Mouse (Mus musculus) hindbrain, embryonic 14.5 days (tissue): ENCODE data around the gene Fam219a. TPM values are rescaled to one million over a fixed set of nuclear protein-coding genes. Genes with fewer than 3 reads are reported as not detected.

Experiments
- ATAC-seq: fragments of 200-750 bp; cut with Nextera tagmentation; 2 replicates; pipeline ENCODE4 v1.8.0; 2017; ENCODE audit warnings: moderate number of reproducible peaks, mild to moderate bottlenecking, moderate TSS enrichment, moderate library complexity; ENCODE audit not compliant: low FRiP score
- DNase-seq: peaks from one replicate; pipeline ENCODE4 v3.0.0-alpha.2; 2015; ENCODE audit warnings: low spot score
- H3K27ac ChIP-seq: fragments of 300-500 bp; sonication (generic); 2 replicates; pipeline ENCODE4 v1.5.1; 2014; ENCODE audit warnings: mild to moderate bottlenecking, moderate library complexity
- H3K27me3 ChIP-seq: fragments of 300-500 bp; sonication (generic); 2 replicates; pipeline ENCODE4 v1.6.1; 2014; ENCODE audit warnings: mild to moderate bottlenecking, low read length, mixed read lengths; ENCODE audit not compliant: control insufficient read depth, insufficient read depth
- H3K36me3 ChIP-seq: fragments of 300-500 bp; sonication (generic); replicated peaks from 2 replicates; pipeline ENCODE4 v1.6.1; 2014; ENCODE audit not compliant: control insufficient read depth, insufficient read depth
- H3K4me1 ChIP-seq: fragments of 300-500 bp; sonication (generic); replicated peaks from 2 replicates; pipeline ENCODE4 v1.6.1; 2014; ENCODE audit warnings: antibody characterized with exemption, low read length, mixed read lengths; ENCODE audit not compliant: control insufficient read depth, insufficient read depth
- H3K4me2 ChIP-seq: fragments of 300-500 bp; sonication (generic); replicated peaks from 2 replicates; pipeline ENCODE4 v1.6.1; 2014; ENCODE audit warnings: mild to moderate bottlenecking, moderate library complexity
- H3K4me3 ChIP-seq: fragments of 300-500 bp; sonication (generic); replicated peaks from 2 replicates; pipeline ENCODE4 v1.5.1; 2014; ENCODE audit warnings: mild to moderate bottlenecking, low read length
- H3K9ac ChIP-seq: fragments of 300-500 bp; sonication (generic); 2 replicates; pipeline ENCODE4 v1.6.1; 2014
- H3K9me3 ChIP-seq: fragments of 300-500 bp; sonication (generic); 2 replicates; pipeline ENCODE4 v1.6.1; 2016; ENCODE audit warnings: low read length; ENCODE audit not compliant: control insufficient read depth
- WGBS: fragments of 180-500 bp; shearing (Covaris S2); extraction: QIAGEN DNeasy Blood & Tissue Kit; methylation state at CpG from one replicate; pipeline ENCODE4 v1.1.7; 2014; 5-methylcytosine and 5-hydroxymethylcytosine counted together
- polyA plus RNA-seq: library from polyadenylated mRNA; unstranded; fragments of >200 nt; fragmentation: Nextera tagmentation; extraction: Ambion mirVana; gene quantifications from 2 replicates; pipeline ENCODE4 v1.2.1, GENCODE M21; 2014

Fam219a gene
- polyA plus RNA-seq, 1 experiment from 2014 or later, result 23.5 TPM

DNA sequence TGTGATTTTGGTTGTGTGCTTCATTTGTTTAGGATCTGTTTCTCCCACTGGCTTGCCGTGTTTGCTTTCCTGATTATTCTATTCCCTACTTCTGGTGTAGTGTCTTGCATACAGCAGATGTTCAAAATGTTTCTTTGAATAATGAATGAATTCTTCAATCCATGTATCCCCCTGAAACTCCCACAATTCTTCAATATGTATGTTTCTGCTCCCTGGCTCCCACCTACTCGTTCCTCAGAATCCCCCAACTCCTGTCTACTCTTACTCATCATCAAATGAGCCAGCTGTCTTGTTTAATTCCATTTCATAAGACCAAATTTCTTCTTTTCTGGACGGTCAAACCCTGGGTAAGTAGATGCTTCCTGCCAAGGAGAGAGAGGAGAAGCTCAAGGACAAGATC, 12.2 kb downstream of the Fam219a start:
- Histone ChIP-seq H3K27me3 (no peaks in the 10 kb centered on the region), H3K27ac (no peak overlapping the region), H3K9me3 (no peaks in the 10 kb centered on the region), H3K4me2 (no peak overlapping the region), H3K9ac (no peak overlapping the region), H3K36me3 (0 out of 2 replicates have a peak, but pooled peaks cover 3% of the 10 kb centered on the region), H3K4me1 (peaks cover 25% of the 10 kb centered on the region), H3K4me3 (no peak overlapping the region)
- DNase-seq (no peak), ATAC-seq (no peak)
- 64% methylated on average over 3 of the region's 3 CpGs for WGBS

- WGBS, result 33% methylated on average over 5 of the region's 5 CpGs
- peak; percentile 26; the same call in 1 of the 2 replicates for ATAC-seq
Measured at GRCm38 (mm10) chr4:41556311-41556953, 12.9 kb downstream of the Fam219a start.

DNA sequence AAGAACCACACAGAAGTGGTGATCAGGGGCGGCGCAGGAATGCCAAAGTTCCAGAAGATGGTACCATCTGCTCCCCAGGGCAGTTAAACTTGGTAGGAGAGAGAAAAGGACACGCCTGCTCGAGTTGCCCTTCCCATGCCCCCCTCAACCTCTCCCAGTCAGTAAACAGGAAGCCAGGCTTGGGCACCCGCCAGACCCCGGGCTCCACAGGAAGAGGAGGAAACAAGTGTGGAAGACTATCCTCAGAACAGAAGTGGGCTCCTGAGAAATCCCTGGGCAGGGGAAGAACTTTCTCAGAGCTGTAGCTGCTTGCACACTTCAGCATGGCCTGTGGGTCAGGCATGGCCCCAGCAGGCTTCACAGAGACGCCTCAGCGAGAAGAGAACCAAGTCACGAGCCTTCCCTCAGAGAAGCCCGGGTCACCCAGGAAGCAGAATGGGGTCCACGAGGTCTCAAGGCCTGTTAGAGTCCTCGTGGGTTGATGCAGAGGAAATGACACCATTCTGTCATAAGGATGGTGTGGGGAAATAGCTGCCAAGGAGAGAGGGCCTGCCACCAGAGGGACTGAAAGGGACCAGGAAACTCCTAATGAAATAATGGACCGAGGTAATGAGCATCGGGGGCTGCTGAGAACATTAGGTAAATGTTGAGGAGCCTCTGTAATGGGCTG, 14.2 kb downstream of the Fam219a start:
- 66% methylated on average over 14 of the region's 14 CpGs for WGBS
- ATAC-seq (no peak), DNase-seq (no peak)
- Histone ChIP-seq H3K27me3 (no peaks in the 10 kb centered on the region), H3K27ac (0 out of 2 replicates have a peak overlapping the region, but pooled peaks have one; percentile 32), H3K4me3 (no peak overlapping the region), H3K9me3 (no peaks in the 10 kb centered on the region), H3K9ac (no peak overlapping the region), H3K36me3 (0 out of 2 replicates have a peak, but pooled peaks cover 2% of the 10 kb centered on the region), H3K4me1 (peaks cover 25% of the 10 kb centered on the region), H3K4me2 (no peak overlapping the region)

More at GRCm38 (mm10) chr4:41556311-41556953, 12.9 kb downstream of the Fam219a start:
- Histone ChIP-seq H3K9me3 (no peaks in the 10 kb centered on the region), H3K4me1 (peaks cover 25% of the 10 kb centered on the region), H3K4me3 (no peak overlapping the region), H3K27ac (no peak overlapping the region), H3K9ac (no peak overlapping the region), H3K36me3 (0 out of 2 replicates have a peak, but pooled peaks cover 3% of the 10 kb centered on the region), H3K4me2 (0 out of 2 replicates have a peak overlapping the region, but pooled peaks have one; percentile 22), H3K27me3 (no peaks in the 10 kb centered on the region)
- DNase-seq, result no peak

DNA sequence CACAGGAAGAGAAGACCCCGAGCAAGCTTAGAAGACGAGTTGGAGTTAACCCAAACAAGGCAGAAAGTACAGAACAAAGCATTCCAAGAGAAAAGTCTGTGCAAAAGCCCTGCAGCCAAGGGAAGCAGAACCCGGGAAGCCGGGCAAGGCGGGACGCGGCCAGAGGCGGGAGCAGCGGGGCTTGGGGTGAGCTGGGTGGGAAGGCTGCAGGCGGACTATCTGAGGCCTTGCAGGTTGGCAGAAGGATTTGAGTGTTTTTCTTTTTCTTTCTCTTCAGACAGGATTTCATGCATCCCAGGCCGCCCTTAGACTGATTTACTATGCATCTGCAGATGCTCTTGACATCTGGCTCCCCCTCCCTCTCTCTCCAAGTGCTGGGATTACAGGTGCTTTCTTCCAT, 16.2 kb downstream of the Fam219a start:
- H3K36me3 ChIP-seq, result no peaks in the 10 kb centered on the region

DNA sequence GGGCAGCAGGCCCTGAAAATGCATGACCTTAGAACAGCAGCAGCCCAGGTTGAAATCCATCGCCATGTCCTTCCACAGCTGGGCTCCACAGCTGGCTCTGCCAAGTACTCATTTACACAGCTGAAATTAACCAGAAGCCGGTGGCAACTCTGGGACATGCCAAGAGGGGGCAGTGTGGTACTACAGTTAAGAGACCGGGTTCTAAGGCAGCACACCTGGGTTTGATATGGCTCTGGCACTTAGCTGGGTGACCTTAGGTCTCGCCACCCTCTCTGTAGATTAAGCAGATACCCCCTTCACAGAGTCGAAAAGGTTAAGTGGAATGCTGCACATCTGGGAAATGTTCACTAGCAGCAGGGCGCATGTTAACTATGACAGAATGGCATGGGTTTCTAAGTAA, 16.8 kb downstream of the Fam219a start:
- H3K4me2 ChIP-seq, result no peak overlapping the region
- H3K9ac ChIP-seq, result no peak overlapping the region
- no peak overlapping the region for H3K4me3 ChIP-seq
- no peaks in the 10 kb centered on the region for H3K36me3 ChIP-seq
- no peaks in the 10 kb centered on the region for H3K27me3 ChIP-seq
- H3K4me1 ChIP-seq, result peaks cover 25% of the 10 kb centered on the region
- 39% methylated on average over 6 of the region's 6 CpGs for WGBS
- ATAC-seq (peak; percentile 36; the same call in 1 of the 2 replicates), DNase-seq (peak; percentile 78)
- no peak overlapping the region for H3K27ac ChIP-seq
- H3K9me3 ChIP-seq, result no peaks in the 10 kb centered on the region

More for the DNA sequence above, 16.2 kb downstream of the Fam219a start:
- Histone ChIP-seq H3K4me2 (no peak overlapping the region), H3K27me3 (no peaks in the 10 kb centered on the region), H3K9ac (no peak overlapping the region), H3K9me3 (no peaks in the 10 kb centered on the region), H3K4me1 (peaks cover 25% of the 10 kb centered on the region), H3K4me3 (no peak overlapping the region), H3K27ac (no peak overlapping the region)
- DNase-seq (no peak), ATAC-seq (no peak)
- 69% methylated on average over 11 of the region's 11 CpGs for WGBS

DNA sequence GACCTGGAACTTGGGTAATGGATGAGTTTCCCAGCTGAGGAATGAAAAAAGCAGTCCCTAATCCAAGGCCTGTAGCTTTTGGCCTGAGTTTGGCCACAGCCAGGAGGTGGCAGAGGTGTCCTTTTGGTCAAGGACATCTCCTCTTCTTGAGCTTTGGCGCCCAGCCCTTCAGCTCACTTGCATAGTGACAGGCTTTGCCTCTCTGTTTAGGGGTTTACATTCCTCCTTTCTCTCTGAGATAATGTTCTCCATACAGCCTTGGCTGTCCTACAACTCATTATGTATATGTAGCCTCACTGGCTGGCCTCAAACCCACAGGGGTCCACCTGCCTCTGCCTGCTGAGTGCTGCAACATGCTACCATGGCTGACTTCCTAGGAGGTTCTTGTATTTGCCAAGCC, 22.3 kb downstream of the Fam219a start:
- no peaks in the 10 kb centered on the region for H3K36me3 ChIP-seq
- H3K4me2 ChIP-seq, result no peak overlapping the region
- H3K4me3 ChIP-seq, result no peak overlapping the region
- H3K9me3 ChIP-seq, result no peaks in the 10 kb centered on the region
- no peak overlapping the region for H3K27ac ChIP-seq
- no peak for DNase-seq
- WGBS, result 84% methylated on average over 1 of the region's 1 CpGs
- no peaks in the 10 kb centered on the region for H3K27me3 ChIP-seq
- no peak for ATAC-seq
- H3K9ac ChIP-seq, result no peak overlapping the region
- H3K4me1 ChIP-seq, result peaks cover 35% of the 10 kb centered on the region; the same call in 1 of the 2 replicates

- Histone ChIP-seq H3K36me3 (no peaks in the 10 kb centered on the region), H3K4me3 (no peak overlapping the region), H3K9ac (0 out of 2 replicates have a peak overlapping the region, but pooled peaks have one; percentile 1), H3K4me1 (peaks cover 35% of the 10 kb centered on the region; the same call in 1 of the 2 replicates), H3K9me3 (no peaks in the 10 kb centered on the region), H3K27me3 (no peaks in the 10 kb centered on the region), H3K27ac (0 out of 2 replicates have a peak overlapping the region, but pooled peaks have one; percentile 27), H3K4me2 (no peak overlapping the region)
- no peak for DNase-seq
- WGBS, result 15% methylated on average over 8 of the region's 8 CpGs
- 0 out of 2 replicates have a peak, but pooled peaks have one; percentile 48 for ATAC-seq
Measured at GRCm38 (mm10) chr4:41545985-41546384, 23.4 kb downstream of the Fam219a start.

GRCm38 (mm10) chr4:41542136-41542535, 27.2 kb downstream of the Fam219a start:
- Histone ChIP-seq H3K4me3 (no peak overlapping the region), H3K4me1 (peaks cover 33% of the 10 kb centered on the region; the same call in 1 of the 2 replicates), H3K36me3 (no peaks in the 10 kb centered on the region; the same call in 1 of the 2 replicates), H3K27me3 (no peaks in the 10 kb centered on the region), H3K9ac (no peak overlapping the region), H3K27ac (peak overlapping the region; percentile 51; the same call in 1 of the 2 replicates), H3K4me2 (no peak overlapping the region), H3K9me3 (no peaks in the 10 kb centered on the region)
- ATAC-seq (no peak; the same call in 1 of the 2 replicates), DNase-seq (no peak)
- WGBS, result 65% methylated on average over 8 of the region's 8 CpGs

GRCm38 (mm10) chr4:41534866-41535265, 34.5 kb downstream of the Fam219a start:
- Histone ChIP-seq H3K27me3 (no peaks in the 10 kb centered on the region), H3K4me2 (no peak overlapping the region), H3K9ac (no peak overlapping the region), H3K36me3 (no peaks in the 10 kb centered on the region; the same call in 1 of the 2 replicates), H3K4me1 (0 out of 2 replicates have a peak, but pooled peaks cover 4% of the 10 kb centered on the region), H3K27ac (no peak overlapping the region), H3K4me3 (no peak overlapping the region), H3K9me3 (no peaks in the 10 kb centered on the region)
- WGBS, result 84% methylated on average over 5 of the region's 5 CpGs
- DNase-seq (no peak), ATAC-seq (no peak)
